Mouse (Mus musculus): ENCODE results near the gene Gm14139.
"Not testable (repeated sequence)": the region's sequence is repeated elsewhere in the genome, so short reads cannot be mapped to it uniquely, and the experiment has no call there.

Gm14139 gene

DNA sequence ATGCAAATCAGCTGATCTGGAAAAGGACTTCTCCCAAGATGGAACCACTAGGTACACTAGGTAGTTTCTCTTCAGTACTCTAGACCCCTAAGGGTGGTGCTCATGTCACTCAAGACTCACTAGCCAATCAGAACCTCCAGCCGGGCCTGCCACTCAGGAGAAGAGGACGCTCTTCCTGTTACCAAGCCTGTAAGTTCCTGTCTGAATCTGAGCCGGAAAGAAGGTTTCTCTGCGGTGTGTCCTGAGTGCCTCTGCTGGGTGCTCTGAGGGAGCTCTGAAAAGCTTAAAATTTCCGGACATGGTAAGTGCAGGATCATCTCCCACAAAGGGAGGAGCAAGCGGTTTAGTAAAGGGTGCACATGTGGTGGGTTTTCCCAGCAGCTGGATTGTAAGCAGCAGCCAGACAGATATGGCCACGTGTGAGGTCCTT lies at the start of gene Gm14139:
Gm14139 (plus strand) TSS at position 186 of the 430 bp plus-strand sequence.
- in situ Hi-C loops (cut with MboI, MseI), result not testable (repeated sequence)

- in situ Hi-C loops (cut with MboI, MseI), result loop anchor here (10.0 to 25.0 kb wide), 3 partner anchors 433 to 880 kb away; no protein-coding TSS in a partner anchor
Measured at GRCm38 (mm10) chr2:150132002-150132401, 49.6 kb upstream of the Gm14139 start.

DNA sequence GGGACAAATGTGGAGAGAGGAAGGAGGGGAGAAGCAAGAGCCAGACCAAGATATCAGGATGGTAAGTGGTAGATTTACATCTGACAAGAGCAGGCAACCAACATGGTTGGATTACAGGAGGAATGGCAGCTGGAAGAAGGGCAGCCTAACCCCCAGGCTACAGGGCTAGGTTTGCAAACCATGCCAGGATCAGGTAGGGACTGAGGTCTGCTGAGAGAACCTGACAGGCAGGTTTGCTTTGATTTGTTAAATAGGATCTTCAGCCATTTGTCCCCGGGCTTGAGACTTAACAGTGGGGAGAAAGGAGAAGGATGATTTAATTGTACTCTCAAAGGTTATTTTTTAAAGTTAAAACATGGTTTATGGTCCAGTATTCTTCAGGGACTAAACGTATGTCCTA lies 48.8 kb upstream of the Gm14139 start:
- in situ Hi-C loops (cut with MboI, MseI), result loop anchor here (10.0 to 25.0 kb wide), 3 partner anchors 432 to 880 kb away; no protein-coding TSS in a partner anchor

- in situ Hi-C loops (cut with MboI, MseI), result loop anchor here (10.0 to 25.0 kb wide), 3 partner anchors 428 to 876 kb away; no protein-coding TSS in a partner anchor
Measured at GRCm38 (mm10) chr2:150136435-150136897, 45.1 kb upstream of the Gm14139 start, which contains the start of gene Zfp120. Zfp120 (minus strand) TSS chr2:150136708.

DNA sequence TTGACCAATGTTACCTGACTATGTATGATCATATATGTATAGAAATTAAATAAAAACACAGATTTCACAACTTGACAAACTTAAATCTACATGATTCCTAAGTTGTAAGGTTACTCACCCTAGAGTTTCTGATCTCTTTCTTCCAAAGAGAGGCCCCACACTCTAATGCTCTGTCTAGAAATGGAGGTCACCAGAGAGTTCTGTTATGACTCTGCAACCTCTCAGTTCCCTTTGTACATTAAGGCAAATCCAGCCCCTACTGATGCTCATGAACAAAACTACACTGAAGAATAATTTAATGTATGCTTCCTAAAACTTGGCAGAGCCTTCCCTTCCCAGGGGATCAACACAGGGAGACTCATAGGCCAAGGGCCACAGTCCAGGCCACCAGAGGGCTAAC lies 14.9 kb upstream of the Gm14139 start:
- in situ Hi-C loops (cut with MboI, MseI), result no loop called here

DNA sequence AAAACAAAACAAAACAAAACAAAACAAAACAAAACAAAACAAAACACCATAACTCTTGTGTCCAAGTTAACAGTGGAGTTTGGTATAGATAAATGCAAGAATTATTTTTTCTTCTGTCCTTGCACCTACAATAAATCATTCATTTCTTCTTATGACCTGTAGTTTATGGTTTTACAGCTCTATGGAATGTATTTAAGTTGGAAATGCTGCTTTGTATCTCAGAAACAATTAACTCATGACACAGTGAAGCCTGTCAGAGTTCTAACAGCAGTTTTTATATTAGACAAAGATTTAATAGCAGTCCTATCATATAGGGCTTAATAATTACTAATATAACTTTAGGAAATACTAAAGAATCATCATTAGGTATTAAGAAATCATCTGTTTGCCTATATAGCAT lies 7.7 kb upstream of the Gm14139 start:
- in situ Hi-C loops (cut with MboI, MseI), result loop anchor here (10.0 kb wide), 1 partner anchor 259 kb away; no protein-coding TSS in a partner anchor

DNA sequence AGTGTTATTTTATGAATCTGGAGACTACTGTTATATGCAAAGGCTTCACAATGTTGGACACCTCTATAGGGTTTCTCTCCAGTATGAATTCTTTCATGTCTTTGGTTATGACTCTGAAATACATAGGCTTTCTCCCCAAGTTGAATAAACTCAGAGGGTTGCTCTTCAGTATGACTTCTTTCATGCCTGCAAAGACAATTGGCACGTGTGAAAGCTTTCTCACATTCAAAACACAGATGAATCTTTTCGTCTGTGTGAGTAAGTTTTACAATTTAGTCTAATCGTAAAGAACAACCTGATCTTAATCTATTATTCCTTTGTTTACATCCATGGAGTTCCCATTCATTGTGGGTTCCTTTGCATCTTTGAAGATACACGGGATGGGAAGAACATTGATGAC lies 2.0 kb upstream of the Gm14139 start, which contains the start of gene Gm10770:
Gm10770 (minus strand) TSS at position 101 of the 400 bp plus-strand sequence.
- in situ Hi-C loops (cut with MboI, MseI), result loop anchor here (10.0 kb wide), 1 partner anchor 265 kb away; no protein-coding TSS in a partner anchor

- in situ Hi-C loops (cut with MboI, MseI), result not testable (repeated sequence)
Measured at GRCm38 (mm10) chr2:150181046-150181445, 509 bp upstream of the Gm14139 start.

- in situ Hi-C loops (cut with MboI, MseI), result not testable (repeated sequence)
Measured at GRCm38 (mm10) chr2:150217600-150218362, 36.2 kb downstream of the Gm14139 start, which contains the start of gene Zfp937. Zfp937 (plus strand) TSS chr2:150218073.

DNA sequence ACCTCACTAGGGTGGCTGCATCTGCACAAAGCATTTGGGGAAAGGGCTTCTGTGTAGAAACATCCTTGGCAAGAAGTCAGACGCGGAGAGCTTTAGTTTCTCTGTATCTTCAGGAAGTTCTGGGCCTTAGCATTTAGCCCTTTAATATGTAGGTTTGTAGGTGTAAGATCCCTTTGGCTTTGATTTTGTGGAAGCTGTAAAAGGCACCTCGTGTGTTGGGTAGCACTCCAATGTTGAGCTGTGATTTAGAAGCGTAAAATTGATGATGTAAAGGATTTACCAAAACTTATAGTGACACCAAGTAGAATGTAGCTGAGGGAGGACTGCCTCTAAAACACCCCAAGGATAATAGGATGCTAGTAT lies 36.8 kb downstream of the Gm14139 start:
- in situ Hi-C loops (cut with MboI, MseI), result not testable (repeated sequence)

GRCm38 (mm10) chr2:150223263-150223662 lies 41.7 kb downstream of the Gm14139 start:
- in situ Hi-C loops (cut with MboI, MseI), result not testable (repeated sequence)
